Mouse (Mus musculus): Measurements from ENCODE around the gene Anks1.
A peak's percentile ranks its signal among the peaks of the same experiment; 100 is the strongest.

Anks1 gene

GRCm38 (mm10) chr17:28097308-28097707 is 188.2 kb downstream of the Anks1 start:
- no peak for DNase-seq (ENCODE audit: low read depth)

GRCm38 (mm10) chr17:28099086-28099485 is 190.0 kb downstream of the Anks1 start:
- DNase-seq (ENCODE audit: low read depth): no peak

DNA sequence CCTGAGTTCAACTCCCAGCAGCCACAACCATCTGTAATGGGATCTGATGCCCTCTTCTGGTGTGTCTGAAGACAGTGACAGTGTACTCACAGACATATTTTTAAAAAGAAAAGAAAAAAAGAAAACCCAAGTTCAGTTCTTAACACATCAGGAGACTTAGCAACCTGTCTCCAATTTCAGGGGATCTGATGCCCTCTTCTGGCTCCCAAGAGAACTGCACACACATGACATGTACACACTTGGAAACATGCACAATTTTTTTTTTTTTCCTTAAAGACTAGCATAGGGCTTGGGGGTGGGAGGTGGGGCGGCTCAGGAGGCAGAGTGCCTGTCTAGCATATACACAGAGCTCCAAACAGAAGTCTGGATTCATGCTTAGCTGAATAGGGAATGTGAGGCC is 191.6 kb downstream of the Anks1 start:
- peak; percentile 52 for DNase-seq (ENCODE audit: low read depth)

- DNase-seq (ENCODE audit: low read depth): no peak
Observed at GRCm38 (mm10) chr17:28101284-28101887, 192.3 kb downstream of the Anks1 start.

- no peak for DNase-seq (ENCODE audit: low read depth)
Observed at GRCm38 (mm10) chr17:28101902-28102319, 192.8 kb downstream of the Anks1 start.

DNA sequence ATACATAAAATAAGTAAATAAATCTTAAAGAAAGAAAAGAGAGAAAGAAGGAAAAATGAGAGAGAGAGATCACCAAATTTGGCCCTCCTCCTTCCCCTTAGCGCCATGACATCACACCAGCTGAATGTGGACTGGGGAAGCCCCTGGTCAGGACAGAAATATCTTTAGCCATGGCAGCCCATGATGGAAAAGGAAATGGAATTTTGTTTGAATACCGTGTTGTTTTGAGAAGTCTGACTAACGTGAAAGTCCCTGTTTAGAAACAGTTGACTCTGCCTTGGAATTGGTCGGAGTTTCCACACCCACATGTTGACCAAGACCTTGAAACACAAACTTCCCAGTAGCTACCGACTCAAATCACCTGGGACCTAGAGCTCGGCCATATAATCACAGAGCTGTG is 195.3 kb downstream of the Anks1 start:
- no peak for DNase-seq (ENCODE audit: low read depth)

GRCm38 (mm10) chr17:28106352-28106751 is 197.2 kb downstream of the Anks1 start:
- peak; percentile 43 for DNase-seq (ENCODE audit: low read depth)

- DNase-seq (ENCODE audit: low read depth): no peak
Observed at GRCm38 (mm10) chr17:28107275-28107674, 198.2 kb downstream of the Anks1 start.

- DNase-seq (ENCODE audit: low read depth): no peak
Observed at GRCm38 (mm10) chr17:28112266-28112665, 203.2 kb downstream of the Anks1 start.
